Mouse (Mus musculus) stomach, postnatal 0 days (tissue): ENCODE results near the gene Smlr1. TPM values are rescaled to one million over a fixed set of nuclear protein-coding genes. Genes with fewer than 3 reads are reported as not detected.

Source experiments
- ATAC-seq: fragments of 200-750 bp; cut with Nextera tagmentation; 2 replicates; pipeline ENCODE4 v1.8.0; 2017; ENCODE audit not compliant: low FRiP score, low TSS enrichment
- DNase-seq: peaks from one replicate; pipeline ENCODE4 v3.0.0-alpha.2; 2016; ENCODE audit warnings: low spot score
- H3K27ac ChIP-seq: fragments of 300-500 bp; sonication (generic); replicated peaks from 2 replicates; pipeline ENCODE4 v1.5.1; 2014; ENCODE audit warnings: mild to moderate bottlenecking, control low read depth
- H3K27me3 ChIP-seq: fragments of 300-500 bp; sonication (generic); 2 replicates; pipeline ENCODE4 v1.6.1; 2014; ENCODE audit warnings: low read length; ENCODE audit not compliant: control insufficient read depth, insufficient read depth
- H3K36me3 ChIP-seq: fragments of 300-500 bp; sonication (generic); 2 replicates; pipeline ENCODE4 v1.6.1; 2014; ENCODE audit warnings: low read length, mixed read lengths; ENCODE audit not compliant: control insufficient read depth, insufficient read depth
- H3K4me1 ChIP-seq: fragments of 300-500 bp; sonication (generic); replicated peaks from 2 replicates; pipeline ENCODE4 v1.6.1; 2014; ENCODE audit warnings: antibody characterized with exemption; ENCODE audit not compliant: control insufficient read depth, insufficient read depth
- H3K4me2 ChIP-seq: fragments of 300-500 bp; sonication (generic); replicated peaks from 2 replicates; pipeline ENCODE4 v1.6.1; 2014; ENCODE audit warnings: low read depth, mild to moderate bottlenecking, control low read depth, moderate library complexity
- H3K4me3 ChIP-seq: fragments of 300-500 bp; sonication (generic); 2 replicates; pipeline ENCODE4 v1.5.1; 2014; ENCODE audit warnings: low read depth, low read length, control low read depth
- H3K9ac ChIP-seq: fragments of 300-500 bp; sonication (generic); 2 replicates; pipeline ENCODE4 v1.6.1; 2014; ENCODE audit warnings: mild to moderate bottlenecking, low read length, control low read depth, mixed read lengths
- H3K9me3 ChIP-seq: fragments of 300-500 bp; sonication (generic); 2 replicates; pipeline ENCODE4 v1.6.1; 2016; ENCODE audit warnings: low read length; ENCODE audit not compliant: control insufficient read depth
- CTCF ChIP-seq: IDR thresholded peaks from 2 replicates; pipeline ENCODE4 v1.5.1; 2016; ENCODE audit warnings: antibody characterized with exemption, low read depth, mild to moderate bottlenecking, moderate library complexity
- EP300 ChIP-seq: optimal IDR thresholded peaks from 2 replicates; pipeline ENCODE3; 2016; ENCODE audit warnings: antibody characterized with exemption
- WGBS: fragments of 180-500 bp; shearing (Covaris S2); extraction: QIAGEN DNeasy Blood & Tissue Kit; methylation state at CpG from one replicate; pipeline ENCODE4 v1.1.7; 2014; 5-methylcytosine and 5-hydroxymethylcytosine counted together
- polyA plus RNA-seq: library from polyadenylated mRNA; unstranded; fragments of >200 nt; fragmentation: Nextera tagmentation; extraction: Ambion mirVana; gene quantifications from 2 replicates; pipeline ENCODE4 v1.2.1, GENCODE M21; 2015

Gene Smlr1
- polyA plus RNA-seq, 1 experiment from 2014 or later, result 0.24 TPM

DNA sequence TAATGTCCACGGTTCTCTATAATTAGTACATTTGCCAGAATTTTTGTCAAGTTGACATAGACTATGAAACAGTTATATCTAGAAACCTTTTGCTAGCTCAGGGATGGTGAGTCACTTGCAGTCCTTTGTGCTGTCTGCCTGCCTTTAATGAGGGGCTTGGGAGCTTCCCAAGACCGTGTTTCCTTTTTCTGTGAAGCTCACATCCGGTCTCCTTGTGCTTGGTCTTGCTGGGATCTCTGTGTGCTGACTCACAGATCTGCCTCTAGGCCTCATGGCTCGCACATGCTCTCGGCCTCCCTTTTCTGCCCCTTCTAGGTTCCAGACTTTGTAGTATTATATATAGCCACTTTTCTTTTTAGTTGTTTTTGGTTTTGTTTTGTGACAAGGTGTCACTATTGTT lies 15.6 kb downstream of the Smlr1 start:
- Histone ChIP-seq H3K4me2 (no peak overlapping the region), H3K27ac (no peak overlapping the region), H3K27me3 (no peaks in the 10 kb centered on the region), H3K4me3 (no peak overlapping the region), H3K4me1 (no peaks in the 10 kb centered on the region), H3K9ac (no peak overlapping the region), H3K36me3 (peaks cover 3% of the 10 kb centered on the region), H3K9me3 (no peaks in the 10 kb centered on the region)
- ATAC-seq (no peak; the same call in 1 of the 2 replicates), DNase-seq (no peak)
- no peak for TF ChIP-seq EP300
- no peak for TF ChIP-seq CTCF
- 58% methylated on average over 5 of the region's 5 CpGs for WGBS

GRCm38 (mm10) chr10:25519954-25520353 lies 16.1 kb downstream of the Smlr1 start:
- no peaks in the 10 kb centered on the region for H3K9me3 ChIP-seq
- DNase-seq (peak; percentile 5), ATAC-seq (no peak)
- H3K36me3 ChIP-seq, result peaks cover 3% of the 10 kb centered on the region
- no peak overlapping the region for H3K27ac ChIP-seq
- H3K9ac ChIP-seq, result no peak overlapping the region
- TF ChIP-seq EP300 (no peak), CTCF (no peak)
- H3K4me2 ChIP-seq, result no peak overlapping the region
- H3K4me3 ChIP-seq, result no peak overlapping the region
- no peaks in the 10 kb centered on the region for H3K4me1 ChIP-seq
- H3K27me3 ChIP-seq, result no peaks in the 10 kb centered on the region
- WGBS, result 73% methylated on average over 3 of the region's 3 CpGs

GRCm38 (mm10) chr10:25513821-25514220 lies 22.2 kb downstream of the Smlr1 start:
- ATAC-seq, result no peak
- Histone ChIP-seq H3K4me3 (no peak overlapping the region), H3K4me2 (no peak overlapping the region), H3K36me3 (peaks cover 4% of the 10 kb centered on the region; the same call in 1 of the 2 replicates), H3K4me1 (no peaks in the 10 kb centered on the region), H3K27ac (no peak overlapping the region), H3K9me3 (no peaks in the 10 kb centered on the region), H3K27me3 (no peaks in the 10 kb centered on the region), H3K9ac (no peak overlapping the region)
- no peak for DNase-seq
- TF ChIP-seq EP300 (no peak), CTCF (no peak)
- WGBS, result 66% methylated on average over 1 of the region's 1 CpGs

DNA sequence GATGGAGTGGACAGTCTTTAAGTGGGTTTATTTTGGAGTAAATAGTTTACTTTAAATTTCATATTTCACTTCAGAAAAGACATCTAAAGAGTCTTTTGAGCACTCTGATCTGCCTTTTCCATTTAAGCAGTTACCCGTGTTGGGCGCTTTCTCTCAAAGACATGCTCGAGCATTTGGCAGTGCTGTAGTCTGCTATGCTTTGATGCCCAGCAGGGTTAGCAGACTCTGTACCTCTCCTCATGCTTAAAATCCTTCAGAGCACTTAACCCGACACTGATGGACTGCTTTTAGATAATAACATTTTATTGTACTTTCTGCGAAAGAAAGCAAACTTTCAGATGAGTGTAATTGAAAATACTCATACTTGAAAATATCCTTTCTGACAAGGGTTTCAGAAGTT lies 32.8 kb downstream of the Smlr1 start:
- H3K4me2 ChIP-seq, result no peak overlapping the region
- no peaks in the 10 kb centered on the region for H3K36me3 ChIP-seq
- H3K9me3 ChIP-seq, result no peaks in the 10 kb centered on the region
- H3K4me3 ChIP-seq, result no peak overlapping the region
- no peaks in the 10 kb centered on the region for H3K27me3 ChIP-seq
- TF ChIP-seq EP300 (no peak), CTCF (no peak)
- no peak for DNase-seq
- no peak overlapping the region for H3K27ac ChIP-seq
- ATAC-seq, result no peak
- WGBS, result 57% methylated on average over 5 of the region's 5 CpGs
- no peaks in the 10 kb centered on the region for H3K4me1 ChIP-seq
- H3K9ac ChIP-seq, result no peak overlapping the region

- Histone ChIP-seq H3K4me1 (no peaks in the 10 kb centered on the region), H3K27ac (no peak overlapping the region), H3K36me3 (0 out of 2 replicates have a peak, but pooled peaks cover 4% of the 10 kb centered on the region), H3K9ac (no peak overlapping the region), H3K4me3 (no peak overlapping the region), H3K4me2 (no peak overlapping the region), H3K27me3 (no peaks in the 10 kb centered on the region), H3K9me3 (no peaks in the 10 kb centered on the region)
- 57% methylated on average over 10 of the region's 10 CpGs for WGBS
- TF ChIP-seq CTCF, result peak; percentile 58
- TF ChIP-seq EP300, result no peak
- DNase-seq, result no peak
- no peak for ATAC-seq
Measured at GRCm38 (mm10) chr10:25499323-25500071, 36.6 kb downstream of the Smlr1 start.

DNA sequence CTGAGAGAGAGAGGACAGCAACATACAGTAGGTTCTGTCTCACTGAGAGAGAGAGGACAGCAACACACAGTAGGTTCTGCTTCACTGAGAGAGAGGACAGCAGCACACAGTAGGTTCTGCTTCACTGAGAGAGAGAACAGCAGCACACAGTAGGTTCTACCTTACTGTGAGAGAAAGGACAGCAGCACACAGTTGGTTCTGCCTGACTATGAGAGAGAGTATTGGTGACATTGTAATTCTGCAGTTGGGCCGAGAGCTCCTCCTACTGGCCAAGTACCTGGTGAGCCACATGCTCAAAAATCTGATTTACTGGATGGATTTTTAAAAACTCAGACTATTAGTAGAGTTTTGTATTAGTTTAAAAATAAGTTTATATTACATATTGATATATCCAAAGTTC lies 47.6 kb downstream of the Smlr1 start:
- Histone ChIP-seq H3K27me3 (no peaks in the 10 kb centered on the region), H3K9ac (no peak overlapping the region), H3K27ac (no peak overlapping the region), H3K9me3 (no peaks in the 10 kb centered on the region), H3K4me1 (no peaks in the 10 kb centered on the region), H3K4me2 (no peak overlapping the region), H3K4me3 (no peak overlapping the region), H3K36me3 (peaks cover 3% of the 10 kb centered on the region; the same call in 1 of the 2 replicates)
- WGBS, result 15% methylated on average over 1 of the region's 1 CpGs
- TF ChIP-seq CTCF (peak; percentile 96), EP300 (no peak)
- 0 out of 2 replicates have a peak, but pooled peaks have one; percentile 57 for ATAC-seq
- DNase-seq, result peak; percentile 69
